Mouse (Mus musculus) erythroblast, embryonic 14.5 days (primary cell): ENCODE measurements around the gene Uspl1. TPM values are rescaled to one million over a fixed set of nuclear protein-coding genes. Genes with fewer than 3 reads are reported as not detected.

Source experiments
- H3K27me3 ChIP-seq: 2 replicates; pipeline ENCODE4 v1.6.1; 2012; ENCODE audit warnings: inconsistent platforms; ENCODE audit not compliant: control insufficient read depth
- H3K36me3 ChIP-seq: 2 replicates; pipeline ENCODE4 v1.6.1; 2012; ENCODE audit warnings: mild to moderate bottlenecking, inconsistent platforms; ENCODE audit not compliant: control insufficient read depth
- H3K4me1 ChIP-seq: 2 replicates; pipeline ENCODE4 v1.6.1; 2012; ENCODE audit warnings: inconsistent platforms; ENCODE audit not compliant: control insufficient read depth
- H3K4me3 ChIP-seq: replicated peaks from 2 replicates; pipeline ENCODE3; 2012; ENCODE audit warnings: moderate library complexity, mild to moderate bottlenecking, inconsistent platforms
- H3K9me3 ChIP-seq: 2 replicates; pipeline ENCODE4 v1.6.1; 2012; ENCODE audit warnings: low read length, inconsistent platforms, mixed read lengths; ENCODE audit not compliant: control insufficient read depth
- GATA1 ChIP-seq: IDR thresholded peaks from 2 replicates; pipeline ENCODE4 v1.6.1; 2012; ENCODE audit warnings: low read length, inconsistent platforms, mixed read lengths
- TAL1 ChIP-seq: IDR thresholded peaks from 3 replicates; pipeline ENCODE4 v1.6.1; 2012; ENCODE audit warnings: low read length, inconsistent platforms, mixed read lengths
- polyA plus RNA-seq: library from polyadenylated mRNA; stranded (reverse); fragments of >175 nt; gene quantifications from 2 replicates; pipeline ENCODE4 v1.2.3, GENCODE M21; 2012

The Uspl1 gene
- polyA plus RNA-seq, 1 experiment: 0.09 TPM

GRCm38 (mm10) chr5:149203796-149204375 lies 19.7 kb downstream of the Uspl1 start:
- Histone ChIP-seq H3K4me3 (no peak overlapping the region), H3K4me1 (peaks cover 24% of the 10 kb centered on the region), H3K27me3 (no peaks in the 10 kb centered on the region), H3K9me3 (peaks cover 4% of the 10 kb centered on the region), H3K36me3 (peaks cover 88% of the 10 kb centered on the region)
- TF ChIP-seq TAL1: no peak

- TF ChIP-seq GATA1: no peak
- no peak for TF ChIP-seq TAL1
- H3K4me1 ChIP-seq: peaks cover 21% of the 10 kb centered on the region
- H3K36me3 ChIP-seq: peaks cover 86% of the 10 kb centered on the region
- no peaks in the 10 kb centered on the region for H3K27me3 ChIP-seq
- no peak overlapping the region for H3K4me3 ChIP-seq
- peaks cover 4% of the 10 kb centered on the region for H3K9me3 ChIP-seq
Observed at GRCm38 (mm10) chr5:149204822-149205221, 20.7 kb downstream of the Uspl1 start.

- Histone ChIP-seq H3K4me3 (no peak overlapping the region), H3K4me1 (peaks cover 21% of the 10 kb centered on the region)
- TF ChIP-seq GATA1 (no peak), TAL1 (no peak)
Observed at GRCm38 (mm10) chr5:149205265-149205664, 21.1 kb downstream of the Uspl1 start.

GRCm38 (mm10) chr5:149206286-149206685 lies 22.1 kb downstream of the Uspl1 start:
- Histone ChIP-seq H3K4me1 (peaks cover 21% of the 10 kb centered on the region), H3K27me3 (no peaks in the 10 kb centered on the region), H3K4me3 (no peak overlapping the region), H3K9me3 (peaks cover 4% of the 10 kb centered on the region), H3K36me3 (peaks cover 91% of the 10 kb centered on the region)
- TF ChIP-seq TAL1 (no peak), GATA1 (no peak)

More at GRCm38 (mm10) chr5:149205265-149205664, 21.1 kb downstream of the Uspl1 start:
- H3K36me3 ChIP-seq: peaks cover 88% of the 10 kb centered on the region
- H3K27me3 ChIP-seq: no peaks in the 10 kb centered on the region
- H3K9me3 ChIP-seq: peaks cover 4% of the 10 kb centered on the region

- no peak overlapping the region for H3K4me3 ChIP-seq
- TF ChIP-seq TAL1 (no peak), GATA1 (no peak)
- H3K36me3 ChIP-seq: peaks cover 91% of the 10 kb centered on the region
- peaks cover 17% of the 10 kb centered on the region for H3K4me1 ChIP-seq
- H3K9me3 ChIP-seq: peaks cover 4% of the 10 kb centered on the region
- H3K27me3 ChIP-seq: no peaks in the 10 kb centered on the region
Observed at GRCm38 (mm10) chr5:149207661-149208060, 23.5 kb downstream of the Uspl1 start.

- peaks cover 91% of the 10 kb centered on the region for H3K36me3 ChIP-seq
Observed at GRCm38 (mm10) chr5:149208776-149209175, 24.6 kb downstream of the Uspl1 start.

GRCm38 (mm10) chr5:149209328-149209727 lies 25.2 kb downstream of the Uspl1 start:
- peaks cover 4% of the 10 kb centered on the region for H3K9me3 ChIP-seq
- H3K36me3 ChIP-seq: peaks cover 91% of the 10 kb centered on the region
- peaks cover 2% of the 10 kb centered on the region; the same call in 1 of the 2 replicates for H3K4me1 ChIP-seq
- no peaks in the 10 kb centered on the region for H3K27me3 ChIP-seq
- TF ChIP-seq GATA1 (no peak), TAL1 (no peak)
- no peak overlapping the region for H3K4me3 ChIP-seq

More at GRCm38 (mm10) chr5:149208776-149209175, 24.6 kb downstream of the Uspl1 start:
- TF ChIP-seq GATA1: no peak
- no peak for TF ChIP-seq TAL1
- H3K4me3 ChIP-seq: no peak overlapping the region
- H3K27me3 ChIP-seq: no peaks in the 10 kb centered on the region
- peaks cover 7% of the 10 kb centered on the region for H3K4me1 ChIP-seq
- H3K9me3 ChIP-seq: peaks cover 4% of the 10 kb centered on the region

GRCm38 (mm10) chr5:149211041-149211440 lies 26.9 kb downstream of the Uspl1 start:
- Histone ChIP-seq H3K27me3 (no peaks in the 10 kb centered on the region), H3K4me3 (no peak overlapping the region), H3K9me3 (no peaks in the 10 kb centered on the region), H3K4me1 (no peaks in the 10 kb centered on the region; the same call in 1 of the 2 replicates), H3K36me3 (peaks cover 93% of the 10 kb centered on the region)
- TF ChIP-seq GATA1 (no peak), TAL1 (no peak)

- TF ChIP-seq TAL1: no peak
- no peak for TF ChIP-seq GATA1
- no peak overlapping the region for H3K4me3 ChIP-seq
- H3K9me3 ChIP-seq: no peaks in the 10 kb centered on the region
- peaks cover 91% of the 10 kb centered on the region for H3K36me3 ChIP-seq
- H3K27me3 ChIP-seq: no peaks in the 10 kb centered on the region
- H3K4me1 ChIP-seq: peaks cover 7% of the 10 kb centered on the region
Observed at GRCm38 (mm10) chr5:149212806-149213205, 28.7 kb downstream of the Uspl1 start.

GRCm38 (mm10) chr5:149215540-149215939 lies 31.4 kb downstream of the Uspl1 start:
- Histone ChIP-seq H3K9me3 (no peaks in the 10 kb centered on the region), H3K27me3 (no peaks in the 10 kb centered on the region), H3K4me1 (peaks cover 31% of the 10 kb centered on the region), H3K36me3 (peaks cover 76% of the 10 kb centered on the region), H3K4me3 (no peak overlapping the region)
- TF ChIP-seq GATA1 (no peak), TAL1 (no peak)
